Mouse (Mus musculus) C2C12 (cell line): Measurements from ENCODE around the gene Sh2b1.

Experiments used
- CTCF ChIP-seq: IDR thresholded peaks from one replicate; pipeline ENCODE4 v1.5.1; 2011; ENCODE audit not compliant: control insufficient read depth, insufficient read depth, insufficient read length
- MAX ChIP-seq: IDR thresholded peaks from one replicate; pipeline ENCODE4 v1.6.1; 2011; ENCODE audit warnings: mild to moderate bottlenecking, control low read depth
- MYOD1 ChIP-seq: IDR thresholded peaks from one replicate; pipeline ENCODE4 v1.6.1; 2011; ENCODE audit warnings: low read depth; ENCODE audit not compliant: control insufficient read depth, insufficient read length
- USF1 ChIP-seq: IDR thresholded peaks from one replicate; pipeline ENCODE4 v1.6.1; 2011; ENCODE audit warnings: low read depth, mild to moderate bottlenecking, control low read depth, moderate library complexity

GRCm38 (mm10) chr7:126502023-126502741 is 27.0 kb upstream of the Sh2b1 start:
- no peak for TF ChIP-seq CTCF
- no peak for TF ChIP-seq MAX
- TF ChIP-seq MYOD1 = no peak
- no peak for TF ChIP-seq USF1
